Mouse (Mus musculus): ENCODE measurements around the gene Mesd. TPM values are rescaled to one million over a fixed set of nuclear protein-coding genes. Genes with fewer than 3 reads are reported as not detected.

The Mesd gene
- 12.6 TPM for polyA plus RNA-seq (2014; fragmentation: Illumina TruSeq; extraction: RNeasy Lipid Tissue Mini Kit (QIAGEN cat#74804); ENCODE audit: low read depth, low replicate concordance)

DNA sequence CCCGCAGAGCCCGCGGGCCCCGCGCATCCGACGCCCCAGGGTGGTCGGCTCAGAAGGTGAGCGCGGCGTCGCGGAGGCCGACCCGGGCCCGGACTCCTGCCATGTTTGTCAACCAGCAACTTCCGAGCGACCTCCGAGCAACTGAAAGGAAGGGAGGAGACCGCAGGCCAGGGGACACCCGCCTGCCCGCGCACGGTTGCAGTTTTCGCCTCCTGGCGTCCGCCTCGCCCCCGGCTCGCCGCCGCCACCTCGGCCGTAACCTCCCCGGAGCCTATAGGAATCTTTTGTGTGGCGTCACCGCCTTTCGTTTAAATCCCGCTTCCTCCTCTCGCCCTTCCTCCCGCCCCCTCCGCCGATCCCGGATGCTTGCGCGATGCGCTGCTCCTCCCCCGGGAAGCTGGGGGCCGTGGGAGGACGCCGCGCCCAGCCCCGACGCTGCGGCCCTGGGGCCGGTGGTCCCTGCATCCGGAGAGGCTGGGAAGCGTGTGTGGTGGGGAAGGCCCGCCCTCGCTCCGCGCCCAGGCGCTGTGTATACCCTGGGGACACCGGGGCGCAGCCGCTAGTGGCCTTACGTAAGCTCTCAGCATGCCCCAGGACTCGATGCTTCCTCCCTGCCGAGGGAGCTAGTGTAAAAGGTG is at the start of gene Mesd, which contains the start of gene Tlnrd1:
Gene Mesd, plus strand, starts transcription at position 446 of the 638 bp plus-strand sequence.
Gene Tlnrd1, minus strand, starts transcription at position 285 of the 638 bp plus-strand sequence.

Other genes with a start within 250 kb of the Mesd start
- 0.45 TPM for gene Il16, start 138.7 kb upstream of the Mesd start, polyA plus RNA-seq (2014; fragmentation: Illumina TruSeq; extraction: RNeasy Lipid Tissue Mini Kit (QIAGEN cat#74804); ENCODE audit: low read depth, low replicate concordance)
- not detected for gene Cfap161, start 89.6 kb upstream of the Mesd start, polyA plus RNA-seq (2014; fragmentation: Illumina TruSeq; extraction: RNeasy Lipid Tissue Mini Kit (QIAGEN cat#74804); ENCODE audit: low read depth, low replicate concordance)
- 1.5 TPM for gene Tlnrd1, start 161 bp upstream of the Mesd start, polyA plus RNA-seq (2014; fragmentation: Illumina TruSeq; extraction: RNeasy Lipid Tissue Mini Kit (QIAGEN cat#74804); ENCODE audit: low read depth, low replicate concordance)
- gene Cemip, start 202.0 kb downstream of the Mesd start, polyA plus RNA-seq (2014; fragmentation: Illumina TruSeq; extraction: RNeasy Lipid Tissue Mini Kit (QIAGEN cat#74804); ENCODE audit: low read depth, low replicate concordance) = not detected

Measured in liver, adult 10 weeks (tissue).